In the genomic region with DNA sequence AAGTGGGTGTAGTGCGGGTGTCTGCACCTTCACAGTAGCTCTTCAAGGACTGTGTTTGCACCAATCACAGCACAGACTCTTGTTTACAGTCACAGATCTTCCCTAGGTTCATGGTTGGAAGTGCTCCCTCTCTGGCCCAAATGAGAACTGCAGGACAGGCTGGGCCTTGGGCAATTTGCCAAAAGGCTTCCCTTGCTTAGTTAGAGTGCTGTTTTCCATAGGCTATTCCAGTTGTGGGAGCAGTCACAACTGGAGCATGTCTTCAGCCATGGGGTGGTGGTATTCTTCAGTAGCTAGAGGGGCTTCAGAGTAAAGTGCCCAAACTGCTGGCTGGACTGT, we compare ENCODE assay signal across 9 mouse cellular contexts. TPM values are rescaled to one million over a fixed set of nuclear protein-coding genes. Genes with fewer than 3 reads are reported as not detected.
DNase-seq lines count a peak whose midpoint lies in the region; ATAC-seq and TF ChIP-seq lines count a peak whose summit lies in the region.
"Had no signal": no experiment of that assay in that cellular context is flagged by ENCODE, and none has a peak within 500 bp of the region (broad histone marks: within the 10 kb centered on the region; RNA-seq: fewer than 3 reads in every experiment).

No protein-coding gene starts in this region.

- no peaks in the 10 kb centered on the region for H3K36me3 ChIP-seq in forebrain, embryonic 16.5 days (ENCODE audit: control insufficient read depth, insufficient read depth)
- H3K36me3 ChIP-seq in lung, embryonic 14.5 days (ENCODE audit: insufficient read depth), result no peaks in the 10 kb centered on the region

- H3K27ac ChIP-seq in forebrain, embryonic 16.5 days (ENCODE audit: low read length), result no peak overlapping the region
- H3K27ac ChIP-seq in lung, embryonic 14.5 days (ENCODE audit: low read depth), result no peak overlapping the region

- no peak overlapping the region for H3K4me2 ChIP-seq in forebrain, embryonic 16.5 days (ENCODE audit: low read length)
- no peak overlapping the region for H3K4me2 ChIP-seq in lung, embryonic 14.5 days

- TF ChIP-seq CTCF in lung, embryonic 14.5 days (IDR thresholded peaks at IDR 0.05; ENCODE audit: low read depth), result peak; percentile 92

- no peaks in the 10 kb centered on the region for H3K9me3 ChIP-seq in forebrain, embryonic 16.5 days (ENCODE audit: control insufficient read depth, low read length)
- no peaks in the 10 kb centered on the region for H3K9me3 ChIP-seq in lung, embryonic 14.5 days (ENCODE audit: low read depth, low read length)
- H3K9me3 ChIP-seq: megakaryocyte, embryonic 14.5 days had no signal

- 15% methylated on average over 1 of the region's 1 CpGs for WGBS in forebrain, embryonic 16.5 days
- 10% methylated on average over 1 of the region's 1 CpGs for WGBS in lung, embryonic 14.5 days

- H3K9ac ChIP-seq in forebrain, embryonic 16.5 days (replicated peaks; ENCODE audit: low read depth, low read length), result no peak overlapping the region
- no peak overlapping the region for H3K9ac ChIP-seq in lung, embryonic 14.5 days

- peak; percentile 78 for DNase-seq in ES-CJ7 (ENCODE audit: low read depth, low spot score)
- peak; percentile 40 for DNase-seq in cerebellum, adult 11 months
- peak; percentile 71 to 82 for DNase-seq in layer of hippocampus, adult 8-10 months (ENCODE audit: low spot score in 2 of 2)
- peak; percentile 89 for DNase-seq in lung, embryonic 14.5 days
- DNase-seq in ovary, postnatal 10 days (ENCODE audit: low spot score), result peak; percentile 47
- DNase-seq in thymus, postnatal 10 days (ENCODE audit: low spot score in 2 of 2), result peak; percentile 19 to 64

- peak; percentile 89 for ATAC-seq in forebrain, embryonic 16.5 days
- ATAC-seq in hematopoietic stem cell, adult 5-6 weeks (replicated peaks in 1 of 2; ENCODE audit: insufficient read depth in 1 of 2, low FRiP score in 2 of 2, low TSS enrichment in 1 of 2, low read depth in 1 of 2, poor library complexity in 2 of 2, severe bottlenecking in 2 of 2), result peak; percentile 72 to 74
- peak; percentile 81 for ATAC-seq in lung, embryonic 14.5 days (ENCODE audit: insufficient read depth)

- no peaks in the 10 kb centered on the region for H3K27me3 ChIP-seq in forebrain, embryonic 16.5 days (replicated peaks; ENCODE audit: control insufficient read depth, insufficient read depth, low read length)
- H3K27me3 ChIP-seq in lung, embryonic 14.5 days (ENCODE audit: insufficient read depth, low read length), result no peaks in the 10 kb centered on the region
- H3K27me3 ChIP-seq: megakaryocyte, embryonic 14.5 days had no signal

- H3K4me3 ChIP-seq in forebrain, embryonic 16.5 days (replicated peaks; ENCODE audit: low read length), result no peak overlapping the region
- no peak overlapping the region for H3K4me3 ChIP-seq in lung, embryonic 14.5 days (ENCODE audit: low read depth, low read length)
- H3K4me3 ChIP-seq: megakaryocyte, embryonic 14.5 days had no signal

- H3K4me1 ChIP-seq in forebrain, embryonic 16.5 days (replicated peaks; ENCODE audit: control insufficient read depth, insufficient read depth, low read length), result no peaks in the 10 kb centered on the region
- H3K4me1 ChIP-seq in lung, embryonic 14.5 days (ENCODE audit: insufficient read depth), result peaks cover 5% of the 10 kb centered on the region; the same call in 1 of the 2 replicates

RNA-seq across cellular contexts. Expression of gene Clec9a, which starts 15.0 kb away (rescaled TPM):
- 0.19 TPM in 1 of 2 replicates, not detected in the other for polyA plus RNA-seq in forebrain, embryonic 16.5 days (2015; fragmentation: Nextera tagmentation; extraction: Ambion mirVana)
- 0.50 and 1.0 TPM in 2 replicates for total RNA-seq in hematopoietic stem cell, adult 5-6 weeks (2017)
- total RNA-seq in layer of hippocampus, adult 8-10 months (2022), result not detected
- polyA plus RNA-seq in lung, embryonic 14.5 days (2014; fragmentation: Nextera tagmentation; extraction: Ambion mirVana), result 0.87 and 1.1 TPM in 2 replicates

RNA-seq across cellular contexts. Expression of gene Clec1b, which starts 26.6 kb away (rescaled TPM):
- polyA plus RNA-seq in forebrain, embryonic 16.5 days (2015; fragmentation: Nextera tagmentation; extraction: Ambion mirVana), result 0.86 and 1.2 TPM in 2 replicates
- total RNA-seq in hematopoietic stem cell, adult 5-6 weeks (2017), result 1.6 and 6.3 TPM in 2 replicates
- 1 to 10 TPM in 1 of 4 experiments, under 1 TPM in 1, not detected in 2; 0.07 to 1.0 TPM for total RNA-seq in layer of hippocampus, adult 8-10 months (2022)
- polyA plus RNA-seq in lung, embryonic 14.5 days (2014; fragmentation: Nextera tagmentation; extraction: Ambion mirVana), result 3.7 and 5.0 TPM in 2 replicates

RNA-seq across cellular contexts. Expression of gene Clec1a, which starts 28.1 kb away (rescaled TPM):
- 0.80 and 0.84 TPM in 2 replicates for polyA plus RNA-seq in forebrain, embryonic 16.5 days (2015; fragmentation: Nextera tagmentation; extraction: Ambion mirVana)
- total RNA-seq in hematopoietic stem cell, adult 5-6 weeks (2017), result 9.8 and 12.4 TPM in 2 replicates
- 1 to 10 TPM; 3.2 to 4.8 (median 4.3) TPM for total RNA-seq in layer of hippocampus, adult 8-10 months (2022)
- 13.7 and 15.2 TPM in 2 replicates for polyA plus RNA-seq in lung, embryonic 14.5 days (2014; fragmentation: Nextera tagmentation; extraction: Ambion mirVana)

RNA-seq across cellular contexts. Expression of gene Clec12b, which starts 38.0 kb away (rescaled TPM):
- polyA plus RNA-seq in forebrain, embryonic 16.5 days (2015; fragmentation: Nextera tagmentation; extraction: Ambion mirVana), result not detected in 2 replicates
- total RNA-seq in hematopoietic stem cell, adult 5-6 weeks (2017), result 0.25 TPM in 1 of 2 replicates, not detected in the other
- total RNA-seq in layer of hippocampus, adult 8-10 months (2022), result not detected
- 0.12 and 0.20 TPM in 2 replicates for polyA plus RNA-seq in lung, embryonic 14.5 days (2014; fragmentation: Nextera tagmentation; extraction: Ambion mirVana)
